Mouse (Mus musculus) heart, postnatal 10 days (tissue): ENCODE results near the gene Zc3h12b. TPM values are rescaled to one million over a fixed set of nuclear protein-coding genes. Genes with fewer than 3 reads are reported as not detected.

Source experiments
- DNase-seq, 2 experiments: peaks; one replicate each; pipeline ENCODE4 v3.0.0; 2021
- intact Hi-C: fragments of 180-260 bp; cut with DNase I; formaldehyde crosslinking; loops from one replicate; pipeline ENCODE4 v1.15.1; 2025
- total RNA-seq, 2 experiments: library from RNA; stranded (reverse); gene quantifications; 2 replicates each; pipeline ENCODE4 v1.2.3; 2021

Zc3h12b gene
- total RNA-seq, 2 experiments from 2014 or later: 1.5 to 1.6 TPM

DNA sequence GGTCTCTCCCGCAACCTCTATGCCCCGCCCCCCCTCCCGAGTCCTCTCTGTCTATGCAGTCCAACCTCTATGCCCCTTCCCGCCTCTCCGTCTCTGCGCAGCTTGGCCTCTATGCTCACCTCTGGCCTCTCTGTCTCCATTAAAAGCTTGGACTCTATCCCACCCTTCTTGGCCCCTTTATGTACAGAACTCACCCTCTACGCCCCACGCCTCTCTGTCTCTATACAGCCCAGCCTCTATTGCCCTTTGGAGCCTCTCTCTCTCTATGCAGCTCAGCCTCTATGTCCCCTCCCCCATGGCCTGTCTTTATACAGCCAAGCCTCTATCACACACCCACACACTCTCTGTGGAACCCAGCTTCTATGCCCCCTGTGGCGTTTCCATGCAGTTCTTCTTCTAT is 258.5 kb downstream of the Zc3h12b start:
- intact Hi-C loops: no loop called here
- DNase-seq: no peak

Other genes with a start within 250 kb of the Zc3h12b start
- gene Asb12, start 153.7 kb upstream of the Zc3h12b start, total RNA-seq: 10 to 100 TPM in 1 of 2 experiments, 1 to 10 TPM in 1; 7.3 to 10.5 TPM
- gene Pfn5, start 153.6 kb upstream of the Zc3h12b start, total RNA-seq: not detected
- 1 to 10 TPM; 2.4 to 3.4 TPM for gene Zc4h2, start 53.2 kb upstream of the Zc3h12b start, total RNA-seq
- 10 to 100 TPM; 35.2 to 35.4 TPM for gene Las1l, start 245.3 kb downstream of the Zc3h12b start, total RNA-seq